Mouse (Mus musculus): ENCODE data around the gene 2410015M20Rik.
"Not testable (repeated sequence)": the region's sequence is repeated elsewhere in the genome, so short reads cannot be mapped to it uniquely, and the experiment has no call there.

2410015M20Rik gene

GRCm38 (mm10) chr17:56609452-56610171 lies at the start of gene 2410015M20Rik:
Gene 2410015M20Rik, minus strand, starts transcription at chr17:56609771.
- DNase-seq = peak; percentile 96 to 97

GRCm38 (mm10) chr17:56656171-56656570 lies 46.6 kb upstream of the 2410015M20Rik start:
- DNase-seq = no peak

- DNase-seq = no peak
Measured at GRCm38 (mm10) chr17:56655311-56655710, 45.7 kb upstream of the 2410015M20Rik start.

GRCm38 (mm10) chr17:56654771-56655170 lies 45.2 kb upstream of the 2410015M20Rik start:
- no peak for DNase-seq

GRCm38 (mm10) chr17:56651801-56652200 lies 42.2 kb upstream of the 2410015M20Rik start:
- DNase-seq = peak in 1 of 2 experiments; percentile 34

GRCm38 (mm10) chr17:56647546-56647945 lies 38.0 kb upstream of the 2410015M20Rik start:
- DNase-seq = no peak

GRCm38 (mm10) chr17:56643237-56643636 lies 33.7 kb upstream of the 2410015M20Rik start:
- DNase-seq = no peak

- DNase-seq = no peak
Measured at GRCm38 (mm10) chr17:56634023-56634422, 24.5 kb upstream of the 2410015M20Rik start.

- no peak for DNase-seq
Measured at GRCm38 (mm10) chr17:56631807-56632206, 22.2 kb upstream of the 2410015M20Rik start.

- DNase-seq = not testable (repeated sequence)
Measured at GRCm38 (mm10) chr17:56629800-56630781, 20.5 kb upstream of the 2410015M20Rik start.

GRCm38 (mm10) chr17:56627530-56628277 lies 18.1 kb upstream of the 2410015M20Rik start, which contains the start of gene Catsperd:
Gene Catsperd, plus strand, starts transcription at chr17:56628143.
- DNase-seq = peak; percentile 49 to 60

GRCm38 (mm10) chr17:56626754-56627470 lies 17.3 kb upstream of the 2410015M20Rik start, which contains the start of gene Lonp1:
Gene Lonp1, minus strand, starts transcription at chr17:56626887.
- DNase-seq = peak; percentile 97 to 98

- no peak for DNase-seq
Measured at GRCm38 (mm10) chr17:56626260-56626659, 16.7 kb upstream of the 2410015M20Rik start.

GRCm38 (mm10) chr17:56625495-56625894 lies 15.9 kb upstream of the 2410015M20Rik start:
- no peak for DNase-seq

- no peak for DNase-seq
Measured at GRCm38 (mm10) chr17:56617628-56618027, 8.1 kb upstream of the 2410015M20Rik start.

- no peak for DNase-seq
Measured at GRCm38 (mm10) chr17:56616725-56617124, 7.2 kb upstream of the 2410015M20Rik start.

- DNase-seq = no peak
Measured at GRCm38 (mm10) chr17:56615792-56616191, 6.2 kb upstream of the 2410015M20Rik start.

- DNase-seq = no peak
Measured at GRCm38 (mm10) chr17:56615136-56615784, 5.7 kb upstream of the 2410015M20Rik start.

- DNase-seq = no peak
Measured at GRCm38 (mm10) chr17:56614391-56615135, 5.0 kb upstream of the 2410015M20Rik start.

- DNase-seq = not testable (repeated sequence)
Measured at GRCm38 (mm10) chr17:56613893-56614292, 4.3 kb upstream of the 2410015M20Rik start.
